Mouse (Mus musculus) common myeloid progenitor, adult 5-6 weeks (primary cell): ENCODE results near the gene F5. TPM values are rescaled to one million over a fixed set of nuclear protein-coding genes. Genes with fewer than 3 reads are reported as not detected.
"Not testable (repeated sequence)": the region's sequence is repeated elsewhere in the genome, so short reads cannot be mapped to it uniquely, and the experiment has no call there.

Experiments
- ATAC-seq: replicated peaks from 2 replicates; pipeline ENCODE4 v1.8.0; 2016; ENCODE audit warnings: low read depth, mild to moderate bottlenecking, moderate TSS enrichment, inconsistent platforms; ENCODE audit not compliant: poor library complexity, severe bottlenecking
- total RNA-seq: library from RNA; stranded (forward); fragments of 200-1000, 187-1606 nt; gene quantifications from 2 replicates; pipeline ENCODE4 v1.2.3, GENCODE M21; 2017

Gene F5
- total RNA-seq, 1 experiment from 2014 or later: 1.6 TPM

DNA sequence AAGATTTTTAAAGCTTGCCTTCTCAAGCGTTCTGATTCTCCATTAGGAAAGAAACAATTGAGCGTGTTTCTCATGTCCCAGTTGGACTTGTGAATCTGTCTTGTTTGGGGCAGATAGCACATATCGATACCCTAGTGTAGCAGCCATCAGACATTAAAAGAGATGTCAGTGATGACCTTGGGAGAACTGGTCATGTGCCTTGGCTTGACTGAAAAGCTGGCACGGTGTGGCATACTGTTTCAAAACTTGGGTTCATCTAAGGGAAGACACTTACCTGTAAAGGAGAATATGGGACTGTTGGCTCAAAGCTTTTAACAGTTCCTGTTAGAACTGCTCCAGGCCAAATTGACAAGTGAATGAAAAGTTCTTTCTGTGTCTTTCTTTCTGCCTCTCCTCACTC lies 68.6 kb downstream of the F5 start:
- ATAC-seq: no peak

DNA sequence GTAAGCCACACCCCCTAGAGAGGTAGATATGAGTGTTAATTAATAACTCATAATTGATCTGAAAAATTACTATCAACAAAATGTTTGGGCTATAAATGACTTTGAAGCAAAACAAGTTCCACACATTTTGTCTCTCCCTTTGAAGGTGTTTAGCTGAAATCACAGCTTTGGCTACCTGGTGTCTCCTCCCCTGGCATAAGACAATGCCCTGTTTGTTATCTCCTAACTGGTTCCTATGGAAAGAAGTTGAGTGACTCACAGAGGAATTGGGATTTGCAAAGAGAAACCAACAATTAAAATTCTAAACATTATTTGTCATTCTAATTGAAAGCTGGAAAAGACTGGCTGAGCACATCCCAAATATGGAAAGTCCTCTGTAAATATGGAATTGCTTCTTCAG lies 71.5 kb downstream of the F5 start:
- ATAC-seq: no peak

DNA sequence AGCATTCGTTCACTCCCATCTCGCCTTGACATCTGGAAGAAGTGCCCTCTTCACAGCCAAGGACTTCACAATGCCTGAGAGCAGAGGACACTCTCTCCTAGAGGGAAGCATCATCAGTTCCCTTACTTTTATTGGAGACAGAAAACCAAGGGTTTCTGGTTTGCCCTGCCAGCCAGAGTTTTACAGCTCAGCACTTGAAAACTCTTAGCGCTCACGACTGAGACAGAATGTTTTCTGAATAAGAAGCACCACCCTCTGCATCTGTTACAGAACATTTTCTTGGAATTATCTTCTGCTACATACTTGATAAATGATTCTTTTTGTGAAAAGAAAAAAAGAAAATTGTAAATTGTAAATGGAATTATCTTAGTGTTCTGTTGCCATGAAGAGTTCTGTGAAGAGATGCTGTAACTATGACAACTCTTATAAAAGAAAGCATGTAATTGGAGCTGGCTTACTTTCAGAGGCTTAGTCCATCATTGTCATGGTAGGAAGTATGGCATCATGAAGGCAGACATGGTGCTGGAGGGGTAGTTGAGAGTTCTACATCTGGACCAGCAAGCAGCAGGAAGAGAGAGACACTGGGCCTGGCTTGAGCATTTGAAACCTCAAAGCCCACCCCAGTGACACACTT lies 80.4 kb downstream of the F5 start:
- ATAC-seq: not testable (repeated sequence)

DNA sequence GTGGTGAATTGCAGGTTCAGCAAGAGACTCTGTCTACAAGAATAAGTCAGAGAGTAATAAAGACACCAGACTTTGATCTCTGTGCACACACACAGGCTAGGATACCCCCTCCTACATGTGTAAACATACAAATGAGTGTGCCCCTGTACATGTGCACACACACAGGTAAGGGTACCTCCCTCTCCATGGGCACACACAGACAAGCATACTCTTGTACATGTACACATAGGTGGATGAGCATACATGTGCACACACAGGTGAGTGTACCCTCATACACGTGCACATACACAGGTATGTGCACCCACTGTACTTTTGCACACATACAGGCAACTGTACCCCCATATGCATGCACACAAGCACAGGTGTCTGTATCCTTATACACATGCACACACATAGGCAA lies 81.8 kb downstream of the F5 start:
- ATAC-seq: no peak

DNA sequence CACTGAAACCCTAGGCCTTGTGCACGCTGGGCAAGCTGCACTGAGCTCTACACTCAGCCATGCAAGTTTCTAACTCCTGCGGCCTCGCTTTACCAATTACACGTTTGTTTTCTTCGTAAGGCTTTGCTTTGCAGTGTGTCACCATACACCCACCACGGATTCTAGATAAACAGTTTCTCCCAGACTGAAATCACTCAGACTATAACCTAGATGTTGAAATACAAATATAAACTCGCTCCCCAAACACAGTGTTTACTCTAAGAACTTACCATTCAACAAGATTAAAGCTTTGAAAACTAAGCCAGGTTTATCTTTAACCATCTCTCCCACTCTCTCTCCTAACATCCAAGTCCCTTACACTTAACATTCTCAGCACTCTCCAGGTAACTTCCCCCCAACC lies 83.4 kb downstream of the F5 start:
- no peak for ATAC-seq

DNA sequence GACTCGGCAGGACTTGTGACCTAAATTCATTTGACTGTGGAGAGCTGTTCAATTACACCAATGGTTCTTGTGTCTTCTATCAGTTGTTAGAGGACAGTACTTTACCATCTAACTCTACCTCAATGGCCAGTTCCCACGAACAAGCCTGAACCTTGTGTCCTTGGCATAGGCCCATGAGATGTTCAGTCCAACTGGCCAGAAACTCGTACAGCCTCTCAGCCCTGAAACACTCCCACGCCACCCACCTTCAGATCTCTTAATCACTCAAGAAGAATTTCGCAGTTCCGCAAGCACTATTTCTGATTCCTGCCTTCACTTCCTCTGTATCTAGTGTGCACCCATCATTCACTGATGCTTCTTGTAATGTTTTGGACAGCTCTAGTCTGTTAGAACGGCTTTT lies 84.4 kb downstream of the F5 start:
- ATAC-seq: no peak

DNA sequence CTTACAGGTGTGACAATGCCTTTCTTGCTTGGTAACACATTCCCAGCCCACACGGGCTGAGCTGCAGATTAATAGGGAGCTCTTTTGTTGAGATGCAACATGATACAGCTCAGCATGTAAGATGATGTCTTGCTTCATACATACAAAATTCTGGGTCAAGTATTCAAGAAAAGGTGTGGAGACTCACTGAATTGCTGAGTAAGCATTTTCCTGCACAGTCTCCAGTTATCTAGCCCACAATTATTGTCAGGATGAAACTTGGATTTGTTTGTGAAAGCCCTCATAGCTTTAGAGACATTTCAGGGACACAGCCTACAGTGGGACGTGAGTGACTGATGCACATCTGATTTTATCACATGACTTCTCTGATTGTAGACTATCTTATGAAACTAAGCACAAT lies 89.9 kb downstream of the F5 start:
- ATAC-seq: no peak

DNA sequence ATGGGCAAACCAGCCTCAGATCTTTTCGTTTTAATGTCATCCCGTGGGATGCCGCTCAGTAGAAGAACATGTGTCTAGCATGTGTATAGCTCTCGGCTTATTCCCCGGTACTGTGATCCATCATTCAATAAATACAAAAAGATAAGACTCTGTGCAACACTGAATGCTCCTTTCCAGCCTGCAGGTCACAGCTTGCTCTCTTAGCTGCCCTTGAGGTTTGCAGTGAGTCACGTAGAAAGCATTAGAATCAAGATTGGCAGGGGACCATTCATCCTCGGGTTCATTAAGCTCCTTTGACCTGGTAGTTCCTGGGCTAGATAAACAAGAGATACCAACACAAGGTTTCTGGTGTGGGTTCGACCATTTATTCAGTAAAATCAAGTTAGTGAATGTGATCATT lies 91.2 kb downstream of the F5 start:
- ATAC-seq: no peak

DNA sequence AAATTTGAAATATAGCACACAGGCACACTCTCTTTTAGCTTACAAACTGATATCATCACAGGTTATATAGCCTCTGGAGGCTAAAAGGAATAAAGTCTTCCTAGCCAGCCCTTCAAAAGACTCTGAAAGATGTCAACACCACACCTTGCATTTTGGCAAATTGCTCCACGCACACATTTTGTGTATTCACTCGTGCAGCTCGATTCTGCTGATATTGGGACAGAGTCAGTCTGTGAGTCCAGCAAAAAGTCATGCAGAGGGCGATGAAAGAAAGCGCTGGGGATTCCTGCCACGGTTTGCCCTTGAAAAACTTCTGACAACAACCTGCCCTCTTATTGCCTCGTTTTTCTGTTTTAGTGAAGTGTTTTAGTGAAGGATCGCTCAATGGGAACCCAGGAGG lies 95.8 kb downstream of the F5 start:
- no peak for ATAC-seq

DNA sequence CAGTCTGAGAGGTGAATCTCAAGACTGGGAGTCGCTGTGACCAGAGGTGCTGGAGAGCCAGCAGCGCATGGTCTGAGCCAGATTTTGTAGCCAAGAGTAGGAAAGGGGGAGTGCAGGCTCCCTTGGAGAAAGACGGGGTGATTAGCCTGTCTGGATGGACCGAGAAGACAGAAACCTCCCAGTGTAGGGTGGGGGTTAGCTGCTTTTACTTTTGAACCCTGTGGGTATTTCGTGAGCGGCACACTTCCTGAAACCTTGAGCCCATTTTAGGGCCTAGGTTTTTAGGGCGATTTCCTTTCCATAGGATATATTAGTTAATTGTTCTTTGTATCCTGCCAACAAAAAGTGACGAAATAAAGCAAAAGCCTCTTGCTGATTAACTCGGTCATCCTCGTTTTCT lies 96.3 kb downstream of the F5 start:
- ATAC-seq: peak; percentile 17

DNA sequence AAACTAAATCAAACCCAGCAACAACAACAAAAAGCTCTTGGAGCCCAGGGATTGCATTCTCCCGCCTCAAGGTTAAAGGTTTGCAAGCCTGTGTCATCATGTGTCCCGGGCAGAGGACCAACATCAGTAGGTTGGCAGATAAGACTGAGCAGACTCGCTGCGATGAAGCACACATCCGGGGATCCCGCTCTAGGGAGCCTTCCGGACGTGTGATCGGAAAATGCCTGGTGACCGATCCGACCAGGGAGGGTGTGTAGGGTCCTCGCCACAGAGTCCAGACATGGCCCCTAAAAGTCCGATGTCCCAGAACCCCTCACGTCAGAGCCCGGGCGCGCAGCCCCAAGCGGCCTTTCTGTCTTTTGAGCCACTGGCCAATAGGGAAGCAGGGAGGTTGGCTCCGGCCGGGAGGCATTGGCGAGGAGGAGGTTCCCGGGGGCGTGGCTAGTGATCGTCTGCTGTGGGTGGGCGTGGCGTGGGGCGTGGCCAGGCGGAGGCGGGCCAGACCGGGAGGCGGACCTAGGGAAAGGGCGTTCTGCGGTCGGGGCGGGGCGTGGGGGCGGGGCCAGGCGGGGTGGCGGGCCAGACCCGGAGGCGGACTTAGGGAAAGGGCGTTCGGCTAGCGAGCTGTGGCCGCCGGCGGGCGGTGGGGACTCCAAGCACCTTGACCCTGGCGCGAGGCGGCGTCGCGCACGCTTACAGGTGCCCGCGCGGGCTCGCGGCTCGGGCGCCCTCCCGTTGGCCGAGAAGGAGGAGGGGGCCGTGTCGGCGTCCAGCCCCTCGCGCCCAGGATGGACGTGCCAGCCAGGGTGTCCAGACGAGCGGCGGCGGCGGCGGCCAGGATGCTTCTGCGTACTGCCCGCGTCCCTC lies 97.1 kb downstream of the F5 start, which contains the start of gene Slc19a2:
Gene Slc19a2 (plus strand): TSS at position 582 of the 867 bp plus-strand sequence.
- ATAC-seq: peak; percentile 90

DNA sequence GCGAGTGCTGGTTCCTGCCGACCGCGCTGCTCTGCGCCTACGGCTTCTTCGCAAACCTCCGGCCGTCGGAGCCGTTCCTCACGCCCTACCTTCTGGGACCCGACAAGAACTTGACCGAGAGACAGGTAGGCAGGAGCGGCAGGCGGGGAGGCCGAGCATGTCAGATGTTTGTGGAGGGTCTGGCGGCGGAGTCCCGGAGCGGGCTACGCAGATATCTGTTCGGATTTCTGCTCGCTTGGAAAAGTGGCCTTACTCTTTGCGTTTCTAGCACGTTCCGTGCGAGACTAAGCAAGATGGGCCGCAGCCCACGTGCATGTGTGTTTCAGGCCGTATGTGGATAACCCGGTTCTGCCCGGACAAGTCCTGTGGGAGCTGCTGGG lies 97.7 kb downstream of the F5 start:
- peak; percentile 6; the same call in 1 of the 2 replicates for ATAC-seq

DNA sequence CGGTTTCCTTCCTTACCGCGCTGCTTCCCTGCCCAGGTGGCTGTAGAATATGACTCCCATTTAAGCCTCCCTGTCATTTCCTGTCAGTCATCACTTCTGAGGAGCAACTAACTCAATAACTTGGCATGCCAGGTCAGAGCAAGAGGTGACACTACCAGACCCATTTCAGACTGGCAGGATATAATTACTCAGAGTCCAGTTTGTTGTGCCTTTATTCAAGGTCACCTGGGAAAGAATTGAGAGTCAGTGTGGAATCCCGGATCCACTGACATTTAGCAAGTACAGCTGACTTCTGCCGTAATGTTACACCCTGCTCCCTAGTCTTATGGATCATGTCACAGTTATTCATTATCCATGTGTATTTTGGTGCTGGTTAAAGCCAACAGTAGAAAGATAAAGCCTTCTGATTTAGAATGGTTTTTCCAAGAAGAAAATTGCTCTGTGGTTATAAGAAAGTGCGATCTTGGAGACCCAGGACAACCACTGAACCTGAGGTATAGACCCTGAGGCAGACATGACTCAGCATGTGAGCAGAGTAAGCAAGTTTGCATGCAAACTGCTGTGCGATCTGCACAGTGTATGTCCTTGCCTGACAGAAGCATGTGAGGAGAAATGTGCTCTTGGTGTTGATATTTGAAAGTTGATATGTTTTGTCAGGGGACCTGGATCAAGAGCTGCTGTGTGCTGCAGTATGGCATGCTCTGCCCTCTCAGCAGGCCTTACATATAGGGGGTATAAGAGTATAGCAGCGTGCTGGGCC lies 98.9 kb downstream of the F5 start:
- no peak for ATAC-seq

DNA sequence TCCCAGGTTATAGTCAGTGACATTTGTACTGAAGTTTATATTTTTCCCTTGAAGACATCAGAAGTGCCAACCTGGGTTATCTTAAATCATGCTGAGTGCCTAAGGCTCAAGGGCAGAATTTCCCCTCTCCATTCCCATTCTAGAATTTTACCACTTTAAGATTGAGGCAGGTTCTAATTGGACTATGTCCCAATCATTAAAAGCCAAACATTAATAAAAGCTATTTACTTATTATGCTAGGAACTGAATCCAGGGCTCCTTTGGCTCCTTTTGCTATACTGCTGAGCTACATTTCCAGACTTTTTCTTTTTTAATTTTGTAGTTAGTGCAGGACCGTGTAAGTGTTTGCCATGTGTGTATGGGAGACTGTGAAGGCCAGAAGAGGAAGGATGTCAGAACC lies 99.8 kb downstream of the F5 start:
- ATAC-seq: no peak

DNA sequence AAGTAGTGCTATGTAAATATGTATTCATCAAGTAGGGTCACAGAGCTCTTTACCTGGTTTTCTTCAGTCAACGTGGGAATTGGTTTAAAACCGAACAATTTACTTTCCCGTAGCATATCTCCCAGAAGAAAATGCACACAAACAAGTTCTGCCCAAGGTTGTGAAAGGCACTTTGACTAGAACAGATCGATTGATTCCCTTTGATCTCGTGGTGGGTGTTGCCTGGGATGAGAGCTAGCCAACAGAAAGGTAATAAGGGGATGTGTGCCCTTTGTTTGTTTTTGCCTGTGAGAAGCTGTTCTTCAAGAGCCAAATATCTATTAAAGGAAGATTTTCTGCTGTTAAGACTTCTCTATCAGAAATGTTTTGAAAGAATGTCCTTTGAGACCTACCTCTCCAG lies 100.9 kb downstream of the F5 start:
- no peak for ATAC-seq

DNA sequence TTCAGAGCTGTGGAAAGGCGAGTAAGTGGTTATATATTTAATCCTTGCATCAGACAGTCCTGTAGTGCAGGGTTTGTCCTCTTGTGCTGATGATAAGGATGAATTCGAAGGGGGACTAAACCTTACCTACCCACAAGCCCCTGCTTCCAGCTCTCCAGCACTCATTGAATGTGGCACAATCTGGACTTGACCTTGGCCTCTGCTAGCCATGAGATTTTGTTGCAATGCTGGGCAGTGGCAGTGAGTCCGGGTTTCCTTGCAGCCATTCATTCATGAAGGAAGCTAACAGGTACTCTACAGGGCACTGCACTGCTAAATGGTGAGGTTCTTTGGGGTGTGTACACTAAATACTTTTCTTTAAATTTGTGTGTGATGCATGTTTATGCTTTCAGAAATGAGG lies 103.2 kb downstream of the F5 start:
- ATAC-seq: no peak

DNA sequence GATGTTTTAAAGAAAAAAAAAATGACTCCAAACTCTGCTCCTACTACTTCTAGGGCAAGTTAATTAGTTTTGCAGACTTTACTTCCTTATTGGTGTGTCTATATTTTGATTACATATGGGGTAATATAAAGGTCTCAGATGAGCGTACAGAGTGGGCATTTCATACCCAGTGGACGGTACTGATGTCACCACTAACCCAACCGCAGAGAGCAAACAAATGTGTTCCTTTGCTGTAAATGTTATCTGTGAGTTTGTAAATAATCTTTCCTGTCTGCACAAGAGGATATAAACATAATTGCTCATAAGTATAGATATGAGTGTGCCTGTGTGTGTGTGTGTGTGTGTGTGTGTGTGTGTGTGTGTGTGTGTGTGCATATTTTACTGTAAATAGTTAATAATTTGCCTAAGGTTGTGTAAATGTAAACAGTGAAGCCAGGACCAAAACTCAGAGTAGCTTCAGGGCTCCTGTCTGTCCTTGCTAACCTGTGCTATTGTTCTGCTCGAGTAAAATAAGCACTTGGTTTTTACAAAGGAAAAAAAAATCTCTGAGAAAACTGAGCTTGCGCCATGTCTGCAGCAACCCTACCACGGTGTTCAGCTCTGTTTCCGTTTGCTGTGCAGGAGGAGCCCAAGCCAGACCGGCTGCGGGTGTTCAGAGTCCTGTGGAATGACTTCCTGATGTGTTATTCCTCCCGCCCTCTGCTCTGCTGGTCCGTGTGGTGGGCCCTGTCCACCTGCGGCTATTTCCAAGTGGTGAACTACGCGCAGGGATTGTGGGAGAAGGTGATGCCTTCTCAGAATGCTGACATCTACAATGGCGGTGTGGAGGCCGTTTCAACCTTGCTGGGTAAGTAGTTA lies 108.8 kb downstream of the F5 start:
- ATAC-seq: no peak

DNA sequence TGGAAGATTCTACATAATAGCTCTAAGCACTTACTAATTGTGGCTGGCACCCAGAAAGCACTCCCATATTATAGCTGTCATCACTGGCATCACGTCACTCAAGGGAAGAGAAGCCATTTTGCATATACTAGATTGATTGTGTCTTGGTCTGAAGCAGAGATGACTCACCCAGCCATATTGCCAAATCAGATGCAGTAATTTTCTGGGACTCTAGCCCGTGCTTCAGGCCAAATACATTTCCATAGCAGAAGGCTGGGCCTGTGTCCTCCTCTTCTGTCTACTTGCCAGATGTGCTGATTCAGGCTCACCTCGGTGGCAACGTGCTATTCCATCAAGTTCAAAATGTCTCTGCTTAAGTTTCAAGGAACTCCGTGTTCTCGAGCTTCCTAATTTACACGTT lies 109.9 kb downstream of the F5 start:
- ATAC-seq: no peak
